Mouse (Mus musculus) ES-E14 (cell line): Measurements from ENCODE around the gene Phospho1.

Experiments used
- CHD2 ChIP-seq: IDR thresholded peaks from 2 replicates; pipeline ENCODE4 v1.6.1; 2014; ENCODE audit warnings: mild to moderate bottlenecking, low read depth, low read length, inconsistent platforms
- MAFK ChIP-seq: IDR thresholded peaks from 2 replicates; pipeline ENCODE4 v1.6.1; 2014; ENCODE audit warnings: mild to moderate bottlenecking, low read depth, low read length, inconsistent platforms; ENCODE audit not compliant: insufficient read depth

- TF ChIP-seq MAFK = no peak
- TF ChIP-seq CHD2 = no peak
Measured at GRCm38 (mm10) chr11:95834742-95835710, 10.7 kb downstream of the Phospho1 start.
